Mouse (Mus musculus) T-cell, adult 2 months (primary cell): ENCODE measurements at regions not wholly inside any gene's neighbourhood (a gene's known extent, or its start where the extent isn't known, plus 50 kb on each side); places are given as distances from the start of the nearest gene placed in this dataset.

Experiments used
- DNase-seq: peaks from one replicate; pipeline ENCODE4 v3.0.0; 2022; ENCODE audit warnings: low spot score

DNA sequence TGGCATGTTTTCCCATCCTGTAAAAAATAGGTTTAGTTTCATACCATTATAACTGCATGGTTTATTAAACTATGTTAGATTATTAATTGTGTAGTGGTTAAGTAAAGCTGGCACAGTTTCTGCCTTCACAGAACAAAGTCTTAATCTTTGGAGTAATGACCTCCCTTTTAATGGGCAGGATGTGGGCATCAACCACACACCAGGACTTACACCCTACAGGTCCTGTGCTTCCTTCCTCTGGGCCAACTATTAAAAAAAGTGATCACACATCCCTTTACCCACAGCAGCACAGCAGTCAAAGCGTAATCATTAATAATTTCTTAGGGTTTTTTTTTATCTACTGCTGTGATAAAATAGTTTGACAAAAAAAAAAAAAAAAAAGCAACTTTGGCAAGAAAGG is 300.3 kb downstream of the Fam49a start:
- DNase-seq: no peak

DNA sequence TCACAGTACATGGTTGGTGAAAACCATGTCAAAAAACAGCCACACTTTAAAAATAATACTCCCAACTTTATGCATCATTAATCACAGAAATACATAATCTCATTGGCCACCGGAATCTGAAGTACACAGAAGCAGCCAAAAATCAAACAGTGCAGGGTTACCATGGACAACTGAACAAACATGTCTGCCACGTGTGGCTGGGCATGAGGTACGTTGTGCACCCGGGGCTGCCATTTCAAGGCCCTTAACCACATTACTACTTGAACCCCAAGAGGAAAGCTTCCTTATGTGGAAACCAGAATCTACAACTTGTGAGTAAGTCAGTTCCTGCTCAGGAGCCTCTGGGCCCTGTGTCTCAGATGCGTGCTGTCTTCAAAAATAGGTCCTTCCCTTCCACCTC is 289.9 kb downstream of the Fam49a start:
- DNase-seq: no peak

DNA sequence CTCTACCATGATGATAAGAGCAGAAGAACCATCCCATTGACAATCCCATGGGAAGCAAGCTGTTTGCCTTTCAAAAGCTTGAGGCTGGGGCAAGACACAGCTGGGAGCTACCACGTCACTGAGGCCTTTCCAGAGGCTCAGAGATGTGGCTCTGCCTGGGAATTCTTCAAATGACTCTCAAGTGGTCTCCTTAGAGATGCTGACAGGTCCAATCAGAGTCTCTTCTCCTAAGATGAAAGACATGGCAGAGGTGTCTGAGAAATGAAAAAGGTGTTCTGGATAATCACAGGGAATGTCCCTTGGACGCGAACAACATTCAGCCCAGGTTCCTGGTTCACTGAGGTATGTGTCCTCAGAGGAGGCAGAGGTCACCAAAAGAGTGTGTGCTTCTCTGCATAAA is 287.7 kb downstream of the Fam49a start:
- no peak for DNase-seq

DNA sequence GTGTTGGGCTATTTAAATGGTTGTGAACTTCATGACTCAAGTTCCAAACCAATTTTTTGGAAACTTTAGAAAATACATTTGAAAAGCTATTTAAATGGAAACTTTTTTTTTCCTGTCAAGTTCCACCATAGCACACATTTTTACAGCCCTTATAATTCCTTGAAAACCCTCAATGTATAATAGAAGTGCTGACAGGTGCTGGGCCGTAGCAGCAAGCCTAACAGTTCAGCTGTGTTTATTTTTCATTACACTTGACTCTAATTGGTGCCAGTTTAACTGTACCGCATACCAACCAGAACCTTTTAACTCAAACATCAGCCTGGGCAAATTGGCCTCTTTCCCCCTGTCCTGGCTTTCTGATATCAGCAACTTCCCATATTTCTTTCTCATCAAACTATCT is 286.7 kb downstream of the Fam49a start:
- no peak for DNase-seq

- DNase-seq: no peak
These were observed 285.5 kb downstream of the Fam49a start for GRCm38 (mm10) chr12:12547477-12547876.

DNA sequence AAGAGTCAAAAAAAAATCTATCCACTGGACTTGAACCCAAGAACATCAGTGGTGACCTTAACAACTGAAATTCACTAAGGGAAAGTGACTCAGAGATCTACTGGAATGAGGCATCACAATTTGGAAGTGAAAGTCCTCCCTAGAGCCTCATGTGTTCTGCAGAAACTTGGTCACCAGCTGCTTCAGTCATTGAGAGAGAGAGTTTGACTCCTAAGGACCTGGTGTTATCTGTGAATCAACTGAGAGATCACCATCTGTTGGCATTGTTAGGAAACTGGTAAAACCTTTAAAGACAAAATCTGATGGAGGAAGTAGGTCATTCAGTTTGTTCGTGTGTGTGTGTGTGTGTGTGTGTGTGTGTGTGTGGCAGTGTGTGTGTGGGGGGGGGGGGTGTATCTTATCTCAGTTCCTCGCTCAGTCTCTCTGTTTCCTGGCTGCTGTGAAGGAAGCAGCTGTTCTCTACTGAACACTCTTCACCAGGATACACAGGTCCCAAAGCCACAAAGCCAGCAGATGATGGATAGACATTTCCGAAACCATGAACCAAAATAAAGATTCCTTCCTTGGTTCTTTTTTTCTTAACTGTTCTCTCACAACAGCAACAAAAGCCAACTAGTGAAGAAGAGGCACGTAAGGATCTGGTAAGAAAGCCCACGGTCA is 284.6 kb downstream of the Fam49a start:
- DNase-seq: no peak

GRCm38 (mm10) chr12:12541076-12542070 is 279.4 kb downstream of the Fam49a start:
- DNase-seq: no peak

GRCm38 (mm10) chr12:12539291-12539690 is 277.4 kb downstream of the Fam49a start:
- DNase-seq: no peak

- no peak for DNase-seq
These were observed 272.8 kb downstream of the Fam49a start for GRCm38 (mm10) chr12:12534779-12535178.

DNA sequence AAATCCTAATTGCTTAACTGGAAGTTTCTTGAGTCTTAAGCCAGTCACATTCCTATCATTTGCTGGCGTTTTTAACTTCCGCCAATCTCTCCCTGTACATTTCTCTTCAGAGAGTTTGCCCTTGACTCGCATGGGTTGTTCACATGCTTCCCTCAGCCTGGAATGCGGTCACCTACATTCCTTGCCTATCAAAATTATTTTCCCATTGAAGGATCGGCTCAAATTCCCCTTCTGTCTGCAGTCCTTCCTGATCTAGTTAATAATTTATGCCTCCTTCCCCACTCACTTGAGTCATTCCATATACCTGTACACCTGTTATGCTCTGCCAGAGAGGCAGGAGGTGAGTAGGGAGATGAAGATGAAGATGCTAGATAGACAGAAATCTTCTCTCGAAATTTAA is 268.9 kb downstream of the Fam49a start:
- DNase-seq: no peak

DNA sequence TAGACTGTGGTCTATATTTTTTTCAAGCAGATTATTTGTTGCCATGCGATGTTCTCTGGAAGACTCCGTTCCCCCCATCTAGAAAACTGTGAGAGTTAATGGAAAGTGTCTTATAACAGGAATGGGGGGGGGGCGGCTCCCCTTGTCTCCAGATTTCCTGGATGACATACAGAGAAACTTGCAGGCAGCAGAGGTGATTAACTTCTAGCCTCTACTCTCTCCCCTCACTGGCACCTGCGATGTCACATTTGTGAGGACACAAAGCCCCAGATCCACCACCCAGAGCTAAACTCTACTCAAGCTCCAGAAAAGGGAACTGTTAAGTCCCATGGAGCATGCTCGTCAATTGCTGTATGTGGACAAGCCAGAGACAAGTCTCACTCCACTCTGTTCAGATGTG is 267.6 kb downstream of the Fam49a start:
- no peak for DNase-seq

- no peak for DNase-seq
These were observed 266.6 kb downstream of the Fam49a start for GRCm38 (mm10) chr12:12528478-12528981.

DNA sequence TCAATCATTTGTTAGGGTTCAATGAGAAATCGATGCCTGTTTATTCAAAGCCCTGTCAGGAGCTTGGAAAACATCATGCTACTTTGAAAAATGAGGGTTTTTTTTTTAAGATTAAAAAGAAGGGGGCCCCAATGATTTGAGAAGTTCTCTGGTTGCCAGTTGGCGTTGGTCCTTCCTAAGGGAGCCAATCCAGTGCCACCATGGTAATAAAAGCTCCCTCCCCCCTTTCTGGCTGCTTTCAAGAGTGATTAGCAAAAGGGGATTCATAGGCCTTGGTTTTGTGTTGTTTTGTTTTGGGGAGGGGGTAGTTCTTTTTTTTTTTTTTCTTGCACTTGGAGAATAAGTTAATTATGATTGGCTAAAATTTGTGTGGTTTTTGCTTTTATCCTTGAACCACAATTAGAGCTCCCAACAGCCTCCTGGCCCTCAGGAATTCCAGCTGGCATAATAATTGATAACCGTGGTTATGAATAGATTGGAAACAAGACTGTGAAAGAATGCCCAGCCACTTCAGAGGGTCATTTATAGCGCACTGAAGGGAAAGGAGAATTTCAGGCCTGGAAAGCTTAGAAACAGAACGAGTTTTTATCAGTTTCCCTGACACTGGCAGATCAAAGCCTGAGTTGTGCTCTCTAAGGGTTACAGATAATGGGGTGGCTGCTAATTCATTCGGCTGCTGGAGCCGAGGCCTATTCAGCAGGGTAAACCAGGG is 266.0 kb downstream of the Fam49a start:
- no peak for DNase-seq

DNA sequence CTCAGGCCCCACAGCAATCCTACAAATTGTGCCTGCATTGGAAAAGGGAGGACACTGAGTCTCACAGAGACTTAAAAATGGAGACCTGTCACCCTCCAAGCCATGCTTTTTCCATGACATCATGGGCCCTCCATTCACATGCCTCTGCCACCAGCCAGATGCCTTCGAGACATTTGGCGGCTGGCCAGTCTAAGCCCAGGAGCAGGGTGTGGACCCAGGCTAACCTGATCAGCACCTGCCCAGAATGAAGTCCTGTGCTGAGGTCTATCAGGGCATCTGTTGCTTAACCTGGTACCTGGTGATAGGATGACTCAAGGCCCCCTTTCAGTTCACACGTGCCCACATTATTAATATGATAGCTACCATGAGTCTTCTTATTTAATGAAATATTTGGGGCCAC is 265.4 kb downstream of the Fam49a start:
- no peak for DNase-seq

DNA sequence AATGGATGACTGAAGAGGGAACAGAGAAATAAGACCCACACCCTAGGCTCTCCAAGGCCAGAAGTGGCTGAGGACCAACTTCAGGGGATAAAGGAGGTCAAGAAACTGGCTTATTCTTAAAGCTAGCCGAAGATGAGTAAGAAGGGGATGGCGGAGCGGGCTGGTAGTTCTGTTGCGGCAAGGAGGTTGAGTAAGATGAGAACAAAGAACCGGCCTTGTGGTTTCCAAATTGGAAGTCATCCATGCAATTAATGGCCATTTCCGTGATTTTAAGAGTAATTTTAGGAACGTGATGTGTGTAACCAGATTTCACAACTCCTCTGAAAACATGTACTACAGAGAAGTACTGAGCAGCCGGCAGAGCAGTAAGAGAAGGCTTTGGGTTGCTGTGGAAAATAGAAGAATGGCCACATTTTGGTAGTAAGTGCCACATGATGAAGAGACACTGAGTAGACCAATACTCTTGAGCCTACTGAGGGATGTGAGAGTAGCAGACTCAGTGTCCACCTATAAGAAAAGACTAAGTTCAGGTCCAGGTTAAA is 258.4 kb downstream of the Fam49a start:
- no peak for DNase-seq

DNA sequence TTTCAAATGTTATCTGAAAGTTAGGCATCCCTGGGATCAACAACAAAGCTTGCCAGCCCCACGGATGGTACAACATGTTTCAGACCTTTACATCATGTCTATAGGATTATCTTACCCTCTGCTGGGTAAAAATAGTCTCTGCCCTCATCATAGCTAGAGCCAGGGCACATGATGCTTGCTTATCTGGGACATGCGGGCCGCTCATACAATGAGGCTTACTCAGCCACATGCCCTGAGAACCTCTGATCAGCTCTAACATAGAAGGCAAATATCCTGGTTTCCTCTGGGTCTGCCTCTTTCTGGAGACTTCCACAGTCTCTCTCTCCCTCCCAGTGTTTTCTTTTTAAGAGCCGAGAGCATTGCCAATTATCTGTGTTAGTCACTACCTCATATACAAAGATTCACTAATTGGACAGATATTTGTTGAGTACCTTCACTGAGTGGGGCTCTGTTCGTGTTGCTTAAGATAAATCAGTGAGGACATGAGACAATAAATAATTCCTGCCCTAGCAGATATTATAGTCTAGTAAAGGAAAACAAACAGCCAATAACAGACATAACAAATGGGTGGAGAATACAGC is 256.6 kb downstream of the Fam49a start:
- no peak for DNase-seq

DNA sequence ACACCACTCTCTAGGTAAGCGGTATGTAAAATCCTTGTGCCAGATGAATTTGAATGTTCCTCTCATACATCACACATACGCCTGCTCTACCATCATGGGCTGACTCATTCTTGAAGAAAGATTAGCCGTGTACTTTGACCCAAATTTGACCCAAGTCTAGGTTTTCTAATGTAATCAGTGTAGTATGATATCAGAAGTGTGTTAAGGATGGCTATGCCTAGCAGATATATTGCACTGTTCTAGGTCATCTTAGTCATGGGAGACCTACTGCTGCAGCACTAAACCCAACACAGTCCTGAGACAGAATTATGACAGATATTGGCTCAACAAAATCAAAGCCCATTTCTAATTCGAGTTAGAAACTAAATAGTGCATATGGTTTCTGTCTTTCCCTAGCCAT is 255.1 kb downstream of the Fam49a start:
- DNase-seq: no peak

- DNase-seq: no peak
These were observed 248.8 kb downstream of the Fam49a start for GRCm38 (mm10) chr12:12510764-12511163.

- no peak for DNase-seq
These were observed 247.4 kb downstream of the Fam49a start for GRCm38 (mm10) chr12:12509164-12509937.

GRCm38 (mm10) chr12:12508487-12509125 is 246.7 kb downstream of the Fam49a start:
- DNase-seq: no peak

GRCm38 (mm10) chr12:12506671-12507070 is 244.7 kb downstream of the Fam49a start:
- DNase-seq: no peak
